Mouse (Mus musculus): ENCODE measurements around the gene Plekhh2.

The Plekhh2 gene

DNA sequence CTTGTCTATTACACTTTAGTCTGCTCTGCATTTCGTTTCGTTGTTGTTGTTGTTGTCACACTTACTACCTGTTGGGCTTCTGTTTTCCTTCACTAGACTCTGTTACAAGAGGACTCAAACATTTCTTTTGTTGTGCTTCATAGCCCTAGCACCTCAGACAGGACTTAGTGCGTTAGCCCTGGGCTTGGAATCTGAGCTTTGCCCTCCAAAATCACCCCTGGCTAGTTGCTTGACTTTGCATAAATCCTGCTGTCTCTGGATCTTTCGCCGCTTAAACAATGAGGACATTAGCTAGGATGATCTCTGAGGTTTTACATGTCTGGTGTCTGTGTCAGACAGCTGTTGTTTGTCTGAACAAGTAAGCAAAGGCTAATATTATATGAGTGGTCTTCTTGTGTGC, 62.2 kb downstream of the Plekhh2 start:
- no peak for DNase-seq

DNA sequence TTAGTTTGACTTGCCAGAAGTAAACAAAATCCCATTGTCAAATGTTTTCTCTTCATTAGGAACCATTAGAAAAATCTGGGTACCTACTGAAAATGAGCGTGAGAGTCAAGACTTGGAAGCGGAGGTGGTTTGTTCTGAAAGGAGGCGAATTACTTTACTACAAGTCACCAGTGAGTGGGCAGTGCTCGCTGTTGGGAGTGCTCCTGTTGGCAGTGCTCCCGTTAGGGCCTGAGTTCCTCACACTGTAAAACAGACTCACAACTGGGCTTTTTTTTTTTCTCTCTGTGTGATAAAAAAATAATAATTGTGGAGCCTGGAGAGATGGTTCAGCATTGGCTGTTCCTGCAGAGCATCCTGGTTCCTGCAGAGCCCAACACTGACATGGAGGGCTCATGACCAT, 63.4 kb downstream of the Plekhh2 start:
- DNase-seq, result no peak

DNA sequence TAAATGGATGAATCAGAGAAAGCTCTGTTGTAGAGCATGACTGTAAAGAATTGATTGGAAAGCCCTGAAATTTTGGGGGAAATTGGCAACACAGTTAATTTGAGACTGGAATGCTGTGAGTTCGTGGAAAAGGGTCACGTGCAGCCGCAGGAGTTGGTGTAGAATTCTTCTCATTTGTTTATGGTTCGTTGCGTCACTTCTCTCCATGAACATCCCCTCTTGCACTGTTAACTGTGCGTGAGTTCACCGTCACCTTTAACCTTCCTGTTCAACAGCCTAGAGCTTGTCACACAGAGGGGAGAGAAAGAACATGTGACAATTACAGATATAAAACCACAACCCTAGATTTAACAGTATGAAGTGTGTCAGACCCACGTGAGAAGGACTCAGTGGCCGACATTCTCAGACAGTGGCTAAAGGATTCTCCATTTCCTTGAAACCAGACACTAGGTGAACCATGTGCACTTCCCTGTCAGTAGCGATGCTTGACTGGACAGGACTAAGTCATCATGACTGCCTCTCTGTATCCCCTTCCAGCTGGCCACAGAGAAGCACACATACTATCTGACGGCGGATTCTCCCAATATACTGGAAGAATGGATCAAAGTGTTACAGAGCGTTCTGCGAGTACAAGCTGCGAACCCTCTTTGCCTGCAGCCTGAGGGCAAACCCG, 65.1 kb downstream of the Plekhh2 start:
- no peak for DNase-seq

DNA sequence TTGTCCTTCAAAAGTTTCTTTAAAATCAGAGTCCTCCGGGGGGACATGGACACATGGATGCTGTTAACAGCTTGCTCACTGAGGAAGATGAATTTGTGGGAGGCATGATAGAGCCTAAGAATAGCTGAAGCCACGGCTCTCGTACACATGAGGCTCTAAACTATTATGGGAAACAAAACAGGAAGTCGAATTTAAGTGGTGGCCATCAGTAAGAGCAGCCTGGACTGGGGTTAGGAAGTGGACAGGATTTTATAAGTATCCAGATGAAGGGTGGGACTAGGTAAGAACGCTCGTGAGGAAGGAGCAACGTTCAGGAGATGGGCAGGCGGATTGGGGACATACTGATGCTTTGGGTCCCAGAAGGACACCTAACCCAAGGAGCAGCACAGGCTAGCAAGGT, 67.6 kb downstream of the Plekhh2 start:
- DNase-seq, result no peak

DNA sequence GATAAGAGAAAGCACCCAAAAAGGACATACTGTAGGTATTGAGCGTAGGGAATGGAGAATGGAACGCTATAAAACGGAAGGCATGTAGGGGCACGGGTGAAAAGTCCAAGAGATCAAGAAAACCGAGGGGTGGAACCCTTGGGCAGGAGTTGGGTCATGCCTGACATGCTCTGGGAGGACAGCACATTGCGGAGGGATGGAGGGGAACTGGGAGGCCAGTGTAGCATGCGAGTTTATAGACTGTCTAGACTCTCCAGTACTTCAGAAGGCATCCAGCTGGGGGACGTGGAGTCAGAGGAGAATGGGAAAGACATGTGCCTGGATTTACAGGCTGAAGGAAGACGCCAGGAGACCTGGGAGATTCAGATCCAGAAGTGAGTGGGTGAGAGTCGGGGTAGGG, 68.1 kb downstream of the Plekhh2 start:
- no peak for DNase-seq

DNA sequence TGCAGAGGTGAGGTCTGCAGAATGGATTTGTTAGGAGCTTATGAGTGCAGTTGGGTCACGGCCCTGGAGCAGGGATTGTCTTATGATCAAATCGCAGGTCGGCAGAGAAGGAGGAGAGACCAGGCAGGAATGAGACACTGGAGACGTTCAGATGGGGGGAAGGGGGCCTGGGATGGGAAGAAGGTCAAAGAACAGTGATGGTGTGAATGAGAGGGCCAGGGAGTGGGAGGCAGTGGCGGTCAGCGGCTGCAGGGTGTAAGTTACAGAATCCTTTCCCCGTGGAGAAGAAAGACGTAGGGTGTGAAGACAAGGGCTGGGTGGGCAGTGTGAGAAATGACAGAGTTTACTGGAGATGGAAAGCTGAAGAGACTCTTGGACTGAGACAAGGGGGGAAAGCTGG, 69.1 kb downstream of the Plekhh2 start:
- DNase-seq, result no peak

DNA sequence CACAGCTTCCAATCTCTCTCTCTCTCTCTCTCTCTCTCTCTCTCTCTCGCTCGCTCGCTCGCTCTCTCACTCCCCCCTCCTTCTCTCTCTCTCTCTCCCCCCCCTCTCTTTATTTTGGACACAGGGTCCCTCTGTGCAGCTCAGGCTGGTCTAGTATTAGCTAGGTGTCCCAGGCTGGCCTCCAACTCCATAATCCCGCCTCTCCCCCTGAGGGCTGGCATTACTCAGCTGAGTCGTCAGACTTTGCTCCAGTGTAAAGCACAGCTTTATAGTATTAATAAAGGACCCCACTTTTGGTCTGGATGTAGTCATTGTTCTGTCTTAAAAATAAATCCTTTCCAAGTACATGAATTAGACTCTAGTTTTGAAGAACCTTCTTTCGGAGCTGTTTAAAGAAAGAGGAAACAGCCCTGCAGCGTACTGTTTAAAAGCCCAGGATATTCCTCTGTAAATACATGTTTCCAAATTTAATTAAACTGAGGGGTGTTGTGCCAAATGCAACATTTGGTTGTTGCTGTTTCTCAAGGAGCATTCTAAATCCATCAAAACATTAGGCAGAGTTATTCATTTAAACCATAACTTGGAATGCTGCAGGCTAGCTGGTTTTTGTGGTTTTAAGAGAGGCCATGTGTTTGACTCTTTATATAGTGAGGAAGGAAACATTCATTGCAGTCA, 70.2 kb downstream of the Plekhh2 start:
- DNase-seq, result no peak

DNA sequence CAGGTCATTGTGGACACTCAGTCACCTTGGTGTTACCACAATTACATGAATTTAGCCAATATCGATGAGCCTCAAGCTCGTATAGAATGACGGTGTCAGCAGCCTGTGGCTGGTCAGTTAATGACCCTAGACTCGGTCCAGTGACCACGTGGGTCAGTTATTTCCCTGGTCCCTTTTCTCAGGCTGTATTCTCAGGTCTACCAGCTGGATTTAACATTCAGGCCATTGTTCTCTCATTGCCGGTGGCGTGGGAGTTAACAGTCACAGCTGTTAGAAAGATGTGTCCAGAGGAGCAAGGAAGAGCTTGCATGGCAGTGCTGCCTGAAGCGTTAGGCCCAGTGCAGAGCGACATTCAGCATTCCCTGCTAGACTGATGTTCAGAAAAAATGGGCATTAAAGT, 72.4 kb downstream of the Plekhh2 start:
- no peak for DNase-seq

DNA sequence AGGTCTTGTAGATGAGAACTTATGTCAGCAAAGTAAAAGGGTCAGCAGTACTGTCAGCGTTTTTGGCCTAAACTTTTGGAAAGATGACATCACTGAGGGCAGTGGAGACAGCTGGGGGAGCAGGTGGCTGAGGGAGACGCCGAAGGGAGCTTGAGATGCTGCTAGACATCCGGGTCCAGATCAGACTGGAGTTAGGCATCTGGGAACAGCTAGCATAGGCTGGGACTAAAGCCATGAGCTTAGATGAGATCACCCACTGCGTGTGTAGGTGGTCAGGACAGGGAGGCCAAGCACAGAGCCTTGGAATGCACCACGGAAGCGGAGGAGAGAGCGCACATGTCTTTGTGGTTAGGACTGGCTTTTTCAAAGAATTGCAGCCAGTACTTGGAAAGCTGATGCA, 73.4 kb downstream of the Plekhh2 start:
- DNase-seq, result peak; percentile 11 to 14

DNA sequence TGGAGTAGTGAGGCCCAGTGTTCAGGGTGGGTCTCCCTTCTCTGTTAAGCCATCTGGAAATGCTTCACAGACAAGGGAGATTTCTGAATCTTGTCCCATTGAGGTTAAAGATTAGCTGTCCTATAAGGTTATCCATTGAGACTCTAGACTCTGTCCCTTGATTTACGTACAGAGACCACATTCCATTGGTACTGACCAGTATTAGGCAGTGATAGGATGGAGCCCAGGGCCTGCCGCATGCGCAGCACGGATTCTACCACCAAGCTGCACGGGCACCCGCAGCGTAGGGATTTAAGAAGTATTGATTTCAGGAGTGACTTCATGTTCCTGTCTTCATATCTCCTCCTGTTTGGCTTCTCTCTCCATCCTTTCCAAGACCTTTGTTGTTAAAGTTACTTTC, 78.4 kb downstream of the Plekhh2 start:
- DNase-seq, result no peak

DNA sequence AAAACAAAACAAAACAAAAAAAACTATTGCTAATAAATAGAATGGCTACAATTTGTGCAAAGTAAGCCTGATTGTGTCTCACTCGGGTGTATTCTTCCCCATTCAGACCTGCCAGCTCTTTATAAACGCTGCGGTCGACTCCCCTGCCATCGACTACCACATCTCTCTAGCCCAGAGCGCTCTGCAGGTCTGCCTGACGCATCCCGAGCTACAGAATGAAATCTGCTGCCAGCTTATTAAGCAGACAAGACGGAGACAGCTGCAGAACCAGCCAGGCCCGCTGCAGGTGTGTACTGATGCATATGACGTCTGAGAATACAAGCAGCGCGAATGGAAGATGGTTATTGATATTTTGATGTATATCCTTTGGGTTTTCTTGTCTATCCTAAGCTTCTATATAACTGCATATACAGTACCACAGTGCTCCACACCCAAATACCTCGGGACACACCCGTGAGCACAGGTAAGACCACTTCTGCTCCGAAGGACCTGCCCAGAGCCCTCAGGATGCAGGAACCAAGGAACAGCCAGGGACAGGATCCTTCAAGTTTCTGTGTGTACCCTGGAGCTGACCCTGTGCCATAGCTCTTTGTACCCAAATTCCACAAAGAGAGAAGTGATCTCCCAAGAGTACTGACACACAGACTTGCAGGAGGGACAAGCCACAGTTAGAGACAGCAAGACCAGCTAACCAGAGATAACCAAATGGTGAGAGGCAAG, 79.9 kb downstream of the Plekhh2 start:
- no peak for DNase-seq

DNA sequence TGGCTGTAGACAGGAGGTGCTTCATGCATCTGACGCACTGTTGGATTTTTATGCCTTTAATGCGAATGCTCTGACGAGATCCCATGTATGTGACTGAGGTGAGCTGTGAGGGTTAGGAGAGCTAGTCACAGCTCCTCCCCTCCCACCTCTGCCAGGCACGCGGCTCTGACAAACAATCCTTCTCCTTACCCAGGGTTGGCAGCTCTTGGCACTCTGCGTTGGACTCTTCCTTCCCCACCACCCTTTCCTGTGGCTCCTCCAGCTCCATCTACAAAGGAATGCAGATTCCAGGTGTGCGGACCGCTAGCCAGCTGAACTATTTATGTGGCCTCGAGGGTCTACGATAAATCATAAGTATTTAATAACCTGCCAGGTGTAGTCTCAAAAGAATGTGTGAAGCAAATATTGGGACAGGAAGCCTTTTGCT, 84.3 kb downstream of the Plekhh2 start:
- no peak for DNase-seq

DNA sequence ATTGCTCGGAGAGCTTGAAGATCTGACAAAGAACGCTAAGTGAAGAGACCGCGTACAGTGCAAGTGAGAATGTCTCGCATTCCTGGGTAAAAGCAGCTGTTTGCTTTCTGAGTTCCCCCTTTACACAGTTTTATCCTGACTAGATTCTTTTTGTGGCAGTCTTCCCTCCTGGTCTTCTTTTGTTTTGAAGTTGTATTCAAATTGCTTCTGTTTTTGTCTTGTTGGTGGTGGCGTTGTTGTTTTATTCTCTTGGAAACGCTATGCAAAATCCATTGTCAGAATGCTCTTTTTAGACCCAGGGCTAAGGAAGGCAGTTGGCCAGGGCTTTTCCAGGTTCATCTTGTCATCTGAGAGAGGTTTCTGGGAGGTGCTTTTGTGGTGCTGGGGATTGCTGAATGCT, 84.8 kb downstream of the Plekhh2 start:
- DNase-seq, result no peak

DNA sequence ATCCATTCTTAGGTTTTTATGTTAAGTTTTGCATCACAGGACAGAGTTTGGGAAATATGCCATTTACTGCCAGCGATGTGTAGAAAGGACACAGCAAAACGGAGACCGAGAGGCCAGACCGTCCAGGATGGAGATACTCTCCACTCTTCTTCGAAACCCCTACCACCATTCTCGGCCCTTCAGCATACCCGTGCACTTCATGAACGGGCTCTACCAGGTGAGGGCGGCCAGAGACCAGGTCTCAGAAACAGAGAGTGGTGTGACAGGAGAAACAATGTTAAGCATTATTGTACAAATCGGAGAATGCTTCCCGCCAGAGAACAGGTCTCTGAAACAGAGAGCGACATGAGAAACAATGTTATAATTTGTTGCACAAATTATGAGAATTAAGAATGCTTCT, 86.2 kb downstream of the Plekhh2 start:
- no peak for DNase-seq

DNA sequence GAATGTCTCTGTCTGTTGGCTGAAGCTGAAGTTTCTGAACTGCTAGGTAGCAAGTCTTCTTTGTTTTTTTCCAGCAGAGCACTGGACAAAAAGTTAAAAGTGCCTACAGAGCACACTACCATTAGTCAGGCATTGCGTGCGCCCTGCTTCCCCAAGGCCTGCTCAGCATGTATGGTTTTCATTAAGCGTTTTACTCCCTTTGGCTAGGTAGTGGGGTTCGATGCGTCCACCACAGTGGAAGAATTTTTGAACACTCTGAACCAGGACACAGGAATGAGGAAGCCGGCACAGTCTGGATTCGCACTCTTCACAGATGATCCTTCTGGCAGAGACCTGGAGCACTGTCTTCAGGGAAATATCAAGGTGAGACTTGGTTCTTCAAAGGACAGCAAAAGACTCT, 87.2 kb downstream of the Plekhh2 start:
- DNase-seq, result no peak

DNA sequence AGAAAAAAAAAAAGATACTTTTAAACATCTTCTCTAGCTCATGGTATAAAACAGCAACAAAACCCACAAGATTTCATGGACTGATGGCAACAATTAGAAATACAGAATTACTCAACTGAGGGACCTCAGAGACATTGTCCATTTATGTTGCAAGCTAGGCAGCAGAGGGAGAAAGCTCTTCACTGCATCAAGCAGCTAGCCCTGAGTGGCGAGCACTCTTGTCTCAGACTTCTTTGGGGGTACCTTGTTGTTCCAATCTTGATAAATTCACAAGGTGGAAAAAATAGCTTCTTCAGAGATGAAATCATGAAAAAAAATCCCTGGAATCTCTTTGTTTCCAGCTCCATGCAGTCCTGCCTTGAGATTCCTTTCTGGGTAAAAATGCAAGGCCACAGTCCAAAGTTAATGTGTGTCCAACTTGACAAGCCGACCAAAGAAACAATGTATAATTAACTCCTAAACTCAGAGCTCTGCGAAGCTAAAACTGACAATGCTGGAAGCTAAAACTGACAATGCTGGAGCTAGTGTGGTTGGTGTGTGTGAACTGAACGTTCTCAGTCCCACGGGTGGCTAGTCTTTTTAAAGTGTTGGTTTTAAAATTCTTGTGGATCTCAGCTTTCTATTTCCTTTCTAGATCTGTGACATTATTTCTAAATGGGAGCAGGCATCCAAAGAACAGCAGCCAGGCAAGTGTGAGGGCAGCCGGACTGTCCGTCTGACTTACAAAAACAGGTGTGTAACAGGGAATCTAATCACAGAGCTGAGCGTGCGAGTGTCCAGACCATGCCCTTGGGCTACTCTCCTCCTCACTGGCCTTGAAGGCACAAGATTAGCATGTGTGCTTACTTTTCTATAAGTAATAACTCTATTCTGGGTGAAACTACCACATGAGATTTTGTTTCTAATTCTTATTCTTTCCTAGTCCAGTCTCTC, 88.6 kb downstream of the Plekhh2 start:
- no peak for DNase-seq

DNA sequence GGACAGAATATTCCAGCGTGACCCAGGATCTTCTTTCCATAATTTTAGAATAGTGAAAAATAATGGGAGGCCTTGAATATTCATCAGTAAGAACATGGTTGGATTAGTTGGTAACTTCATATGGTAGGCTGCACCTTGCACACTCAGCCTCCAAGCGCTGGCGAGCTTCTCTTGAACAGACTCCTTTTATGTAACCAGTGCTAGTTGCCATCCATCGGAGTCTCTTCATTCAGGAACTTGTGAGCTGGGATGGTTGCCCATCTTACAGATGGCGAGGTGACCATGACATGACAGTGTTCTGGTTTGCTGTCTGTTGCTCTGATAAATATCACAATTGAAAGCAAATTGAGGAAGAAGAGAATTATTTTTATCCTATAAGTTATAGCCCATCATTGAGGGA, 90.1 kb downstream of the Plekhh2 start:
- DNase-seq, result peak; percentile 23 to 43

DNA sequence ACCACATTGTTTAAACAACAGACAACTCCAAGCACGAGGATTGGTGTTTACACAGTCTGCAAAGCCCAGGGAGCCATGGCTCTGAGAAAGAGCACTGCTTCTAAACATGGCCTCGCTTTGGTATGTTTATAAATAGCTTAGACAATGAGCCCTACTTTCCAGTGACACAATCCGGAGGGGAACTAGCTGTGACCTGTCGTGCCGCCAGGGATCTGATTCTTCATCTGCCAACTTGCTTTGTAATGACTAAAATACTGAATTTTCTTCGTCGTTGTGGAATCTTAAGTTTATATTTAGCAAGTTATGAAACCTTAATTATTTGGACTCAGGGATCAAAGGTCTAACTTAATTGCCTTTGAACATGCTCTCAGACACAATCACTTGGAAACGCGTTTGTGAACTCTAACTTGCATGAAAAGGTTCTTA, 91.5 kb downstream of the Plekhh2 start:
- DNase-seq, result no peak

DNA sequence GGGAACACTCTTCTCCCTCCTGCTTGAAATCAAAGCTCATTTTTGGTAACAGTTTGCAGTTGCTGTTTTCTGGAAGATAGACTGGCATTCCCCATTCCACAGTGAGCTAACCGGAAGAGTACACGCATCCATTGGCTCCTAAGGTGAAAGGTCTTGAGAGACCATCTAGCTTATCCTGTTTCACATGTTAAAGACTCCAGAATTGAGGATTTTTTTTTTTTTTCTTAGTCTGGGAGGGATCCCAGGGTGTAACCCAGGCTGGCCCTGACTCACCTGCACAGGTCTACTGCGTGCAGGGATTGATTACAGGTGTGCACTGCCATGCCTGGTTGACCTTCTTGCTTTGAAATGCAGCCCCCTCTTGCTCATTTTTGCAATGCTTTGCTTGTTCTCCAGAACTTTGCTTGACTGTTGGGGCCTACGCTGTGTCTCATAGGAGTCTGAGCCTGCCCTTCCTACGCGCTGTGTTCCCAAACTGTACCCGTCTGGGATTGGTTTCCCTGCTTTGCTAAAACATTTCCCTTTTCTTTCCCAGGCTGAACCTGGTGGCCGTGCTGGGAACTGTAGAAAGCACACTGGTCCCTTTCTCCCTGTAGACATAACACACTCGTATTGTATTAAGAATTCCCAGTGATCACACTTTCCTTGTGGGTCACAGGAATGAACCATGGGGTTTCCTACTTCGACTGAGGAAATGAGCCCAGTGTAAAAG, 92.2 kb downstream of the Plekhh2 start:
- DNase-seq, result no peak

DNA sequence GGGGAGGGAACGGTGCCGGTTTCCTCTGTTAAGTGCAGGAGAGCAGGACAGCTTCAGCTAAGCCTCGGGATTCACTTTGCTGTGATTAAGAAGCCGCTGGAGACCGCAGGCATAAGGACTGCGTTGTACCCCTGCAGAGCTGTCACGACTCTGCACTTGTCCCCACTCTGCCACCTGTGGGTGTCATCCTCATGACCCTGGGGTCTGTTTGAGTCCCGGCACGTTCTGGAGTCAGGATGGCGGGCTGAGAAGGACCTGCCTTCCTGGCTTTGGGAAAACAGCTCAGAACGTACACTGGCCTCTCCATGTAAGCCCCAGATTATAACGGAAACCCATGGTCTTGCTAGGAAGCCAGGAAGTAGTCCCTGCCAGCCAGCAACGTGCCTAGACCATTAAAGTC, 95.3 kb downstream of the Plekhh2 start:
- DNase-seq, result no peak

DNA sequence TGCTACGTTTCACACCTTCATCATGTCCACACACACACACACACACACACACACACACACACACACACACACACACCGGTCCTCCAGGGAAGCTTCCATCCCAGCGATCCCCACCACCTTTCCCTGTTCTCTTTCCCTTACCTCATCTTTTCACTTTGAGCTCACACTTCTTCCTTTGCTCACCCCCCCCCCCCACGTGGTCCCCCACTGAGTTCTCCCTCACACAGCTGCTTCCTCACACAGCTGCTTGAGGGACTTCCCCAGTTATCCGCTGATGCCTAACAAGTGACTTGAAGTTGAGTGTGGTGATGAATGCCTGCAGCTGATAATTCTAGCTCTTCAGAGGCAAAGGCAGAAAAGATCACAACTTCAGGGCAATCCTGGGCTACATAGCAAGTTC, 95.9 kb downstream of the Plekhh2 start:
- no peak for DNase-seq

DNA sequence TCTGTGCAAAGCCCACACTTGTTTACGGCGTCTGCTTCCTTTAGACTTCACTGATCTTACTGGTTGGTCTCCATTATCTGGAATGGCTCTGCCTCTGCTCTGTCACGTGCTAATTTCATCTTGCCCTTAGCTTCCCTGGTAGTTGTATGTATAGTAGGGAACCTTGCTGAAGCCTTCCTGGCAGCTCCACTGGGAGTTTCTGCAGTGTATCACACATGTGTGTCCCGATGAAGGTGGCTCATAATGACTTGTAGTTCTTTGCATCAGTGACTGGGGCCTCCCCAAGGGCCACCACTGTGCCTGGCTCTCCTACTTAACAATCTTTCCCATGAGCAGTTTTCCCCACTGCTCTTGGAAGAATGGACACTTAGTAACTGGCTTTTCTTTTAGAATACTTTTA, 96.9 kb downstream of the Plekhh2 start:
- DNase-seq, result no peak

Measured in cerebellum, postnatal 14 days (tissue).